1 mouse cellular context compared by ENCODE assay signal in the genomic region with DNA sequence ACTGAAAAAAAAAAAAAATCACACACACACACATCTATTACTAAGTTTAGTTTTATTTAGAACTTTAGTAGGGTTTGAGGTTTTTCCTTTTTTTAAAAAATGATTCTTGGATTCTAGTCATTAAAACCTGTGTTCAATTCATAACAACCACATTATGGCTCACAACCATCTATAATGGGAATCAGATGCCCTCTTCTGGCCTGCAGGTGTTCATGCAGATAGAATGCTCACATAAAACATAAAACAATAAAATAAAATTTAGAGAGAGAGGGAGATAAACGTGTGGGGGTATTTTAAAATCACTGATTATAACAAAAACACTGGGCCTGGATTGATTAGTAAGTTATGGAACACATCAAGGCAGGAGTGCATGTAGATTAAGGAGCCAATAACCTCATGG.
TF ChIP-seq lines count a peak whose summit lies in the region.

No protein-coding gene starts in this region.

TF ChIP-seq in MEL, 35 proteins besides CTCF, POLR2A, EP300 and RAD21:
- TF ChIP-seq ZNF384 (IDR thresholded peaks at IDR 0.05; ENCODE audit: low read depth, low read length), result no peak
- no peak for TF ChIP-seq BHLHE40 (IDR thresholded peaks at IDR 0.05; ENCODE audit: borderline replicate concordance, low read depth, low read length)
- no peak for TF ChIP-seq ELF1 (IDR thresholded peaks at IDR 0.05; ENCODE audit: low read depth, low read length)
- TF ChIP-seq SMC3 (IDR thresholded peaks at IDR 0.05; ENCODE audit: low read depth, low read length), result 0 out of 2 replicates have a peak, but pooled peaks have one; percentile 16
- TF ChIP-seq GATA1 (IDR thresholded peaks at IDR 0.05; ENCODE audit: low read depth, low read length), result no peak
